Mouse (Mus musculus) hindbrain, embryonic 16.5 days (tissue): ENCODE data around the gene Ccdc141. TPM values are rescaled to one million over a fixed set of nuclear protein-coding genes. Genes with fewer than 3 reads are reported as not detected.

Source experiments
- ATAC-seq: fragments of 200-750 bp; cut with Nextera tagmentation; 2 replicates; pipeline ENCODE4 v1.8.0; 2017; ENCODE audit warnings: moderate TSS enrichment, moderate library complexity
- H3K27ac ChIP-seq: fragments of 300-500 bp; sonication (generic); 2 replicates; pipeline ENCODE4 v1.5.1; 2014; ENCODE audit warnings: low read depth, mild to moderate bottlenecking, control low read depth, low read length, moderate library complexity
- H3K27me3 ChIP-seq: fragments of 300-500 bp; sonication (generic); replicated peaks from 2 replicates; pipeline ENCODE4 v1.6.1; 2014; ENCODE audit warnings: low read length; ENCODE audit not compliant: control insufficient read depth, insufficient read depth
- H3K36me3 ChIP-seq: fragments of 300-500 bp; sonication (generic); 2 replicates; pipeline ENCODE4 v1.6.1; 2014; ENCODE audit warnings: mild to moderate bottlenecking, low read length, moderate library complexity, mixed read lengths; ENCODE audit not compliant: control insufficient read depth, insufficient read depth
- H3K4me1 ChIP-seq: fragments of 300-500 bp; sonication (generic); 2 replicates; pipeline ENCODE4 v1.6.1; 2014; ENCODE audit warnings: low read depth, low read length; ENCODE audit not compliant: control insufficient read depth, insufficient read depth
- H3K4me2 ChIP-seq: fragments of 300-500 bp; sonication (generic); 2 replicates; pipeline ENCODE4 v1.6.1; 2014; ENCODE audit warnings: mild to moderate bottlenecking, low read length, control low read depth, moderate library complexity
- H3K4me3 ChIP-seq: fragments of 300-500 bp; sonication (generic); 2 replicates; pipeline ENCODE4 v1.5.1; 2014; ENCODE audit warnings: mild to moderate bottlenecking, low read length, control low read depth, moderate library complexity
- H3K9ac ChIP-seq: fragments of 300-500 bp; sonication (generic); 2 replicates; pipeline ENCODE4 v1.6.1; 2014; ENCODE audit warnings: low read depth, mild to moderate bottlenecking, control low read depth, low read length, moderate library complexity
- H3K9me3 ChIP-seq: fragments of 300-500 bp; sonication (generic); 2 replicates; pipeline ENCODE4 v1.6.1; 2014; ENCODE audit warnings: mild to moderate bottlenecking, low read length, moderate library complexity; ENCODE audit not compliant: control insufficient read depth
- WGBS: fragments of 180-500 bp; shearing (Covaris S2); extraction: QIAGEN DNeasy Blood & Tissue Kit; methylation state at CpG from one replicate; pipeline ENCODE4 v1.1.7; 2014; 5-methylcytosine and 5-hydroxymethylcytosine counted together
- polyA plus RNA-seq: library from polyadenylated mRNA; unstranded; fragments of >200 nt; fragmentation: Nextera tagmentation; extraction: Ambion mirVana; gene quantifications from 2 replicates; pipeline ENCODE4 v1.2.1, GENCODE M21; 2015

The Ccdc141 gene
- polyA plus RNA-seq, 1 experiment from 2014 or later: 9.9 TPM

DNA sequence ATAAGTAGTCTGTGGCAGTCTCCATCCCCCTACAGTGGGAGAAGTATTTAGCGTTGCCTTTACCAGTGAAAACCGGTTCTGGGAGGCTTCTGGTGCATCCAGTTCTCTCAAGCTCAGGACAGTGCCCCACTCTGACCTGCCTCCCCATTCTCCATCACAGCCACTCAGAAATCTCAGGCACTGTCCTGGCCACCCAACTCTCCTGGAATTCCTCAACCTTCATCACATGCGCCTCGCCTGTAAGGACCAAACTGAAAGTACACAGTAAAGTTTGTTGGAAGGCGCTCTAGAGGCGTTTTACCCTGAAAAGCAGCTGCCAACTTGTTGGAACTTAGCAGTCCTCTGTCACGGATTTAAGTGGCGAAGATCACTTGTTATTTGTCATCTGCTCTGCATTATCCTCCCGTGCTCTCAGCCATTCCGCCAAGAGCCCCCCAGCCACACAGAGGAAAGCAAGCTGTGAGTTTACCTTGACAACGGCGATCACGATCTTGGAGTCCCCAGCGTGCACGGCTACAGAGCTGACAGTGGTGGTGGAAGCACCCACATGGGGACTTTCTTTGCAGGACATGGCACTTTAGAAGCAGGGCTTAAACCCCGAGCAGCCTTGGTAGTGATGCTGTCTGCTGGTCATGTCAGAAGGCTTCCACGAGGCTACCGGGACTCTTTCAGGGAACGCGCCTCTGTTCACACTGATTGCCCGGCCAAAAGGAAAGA is 362 bp downstream of the Ccdc141 start:
- H3K4me1 ChIP-seq: peaks cover 28% of the 10 kb centered on the region
- H3K4me3 ChIP-seq: peak overlapping the region; percentile 43
- WGBS: 5% methylated on average over 21 of the region's 21 CpGs
- no peaks in the 10 kb centered on the region for H3K27me3 ChIP-seq
- H3K9ac ChIP-seq: peak overlapping the region; percentile 52
- H3K36me3 ChIP-seq: no peaks in the 10 kb centered on the region
- H3K27ac ChIP-seq: peak overlapping the region; percentile 63
- ATAC-seq: peak; percentile 60
- peak overlapping the region; percentile 74 for H3K4me2 ChIP-seq
- H3K9me3 ChIP-seq: no peaks in the 10 kb centered on the region

DNA sequence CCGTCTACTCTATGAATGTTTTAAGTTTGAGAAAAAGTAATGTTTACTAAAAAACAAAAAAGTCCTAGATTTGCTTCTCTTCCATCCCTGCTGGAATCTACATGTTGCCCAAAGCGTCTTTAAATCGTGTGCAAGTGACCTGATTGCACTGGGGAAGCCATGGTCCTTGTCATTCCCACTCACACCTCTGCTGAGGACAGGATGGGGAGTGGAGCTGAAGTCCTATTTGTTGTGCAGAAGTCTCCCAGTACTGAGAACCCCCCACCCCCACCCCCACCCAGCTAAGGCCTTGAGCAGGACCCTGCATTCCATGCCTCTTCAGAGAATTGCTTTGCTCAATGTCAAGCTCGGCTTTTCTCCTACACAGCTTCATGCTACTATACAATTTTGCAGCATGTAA is 1.2 kb downstream of the Ccdc141 start:
- H3K4me2 ChIP-seq: peak overlapping the region; percentile 74; the same call in 1 of the 2 replicates
- H3K9ac ChIP-seq: no peak overlapping the region
- 76% methylated on average over 4 of the region's 4 CpGs for WGBS

DNA sequence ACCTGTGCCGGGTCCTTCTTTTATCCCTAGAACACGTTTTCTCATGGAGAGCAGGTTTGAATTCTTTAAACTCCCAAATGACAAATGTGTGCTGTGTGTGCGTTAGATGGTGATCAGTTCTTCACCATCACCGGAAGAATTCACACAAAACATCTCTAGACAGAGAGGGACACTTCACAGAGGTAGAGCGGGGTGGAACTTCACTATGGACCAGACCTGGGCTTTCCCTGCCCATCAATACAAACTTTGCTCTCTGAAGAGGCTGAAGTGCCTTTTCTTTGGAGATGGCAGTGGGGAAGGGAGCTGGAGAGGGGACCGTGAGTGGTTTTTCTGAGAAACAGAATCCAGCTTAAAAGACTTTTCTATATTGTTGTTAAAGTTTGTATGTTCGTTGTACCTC is 1.7 kb downstream of the Ccdc141 start:
- no peak overlapping the region for H3K27ac ChIP-seq
- H3K27me3 ChIP-seq: no peaks in the 10 kb centered on the region
- no peak overlapping the region for H3K4me3 ChIP-seq
- peaks cover 21% of the 10 kb centered on the region for H3K4me1 ChIP-seq
- no peaks in the 10 kb centered on the region for H3K36me3 ChIP-seq
- H3K4me2 ChIP-seq: no peak overlapping the region
- ATAC-seq: no peak
- WGBS: 92% methylated on average over 7 of the region's 7 CpGs
- H3K9me3 ChIP-seq: no peaks in the 10 kb centered on the region
- H3K9ac ChIP-seq: no peak overlapping the region

More for the DNA sequence above, 1.2 kb downstream of the Ccdc141 start:
- Histone ChIP-seq H3K4me1 (peaks cover 24% of the 10 kb centered on the region), H3K27ac (no peak overlapping the region), H3K36me3 (no peaks in the 10 kb centered on the region), H3K9me3 (no peaks in the 10 kb centered on the region), H3K27me3 (no peaks in the 10 kb centered on the region), H3K4me3 (no peak overlapping the region)
- no peak for ATAC-seq

DNA sequence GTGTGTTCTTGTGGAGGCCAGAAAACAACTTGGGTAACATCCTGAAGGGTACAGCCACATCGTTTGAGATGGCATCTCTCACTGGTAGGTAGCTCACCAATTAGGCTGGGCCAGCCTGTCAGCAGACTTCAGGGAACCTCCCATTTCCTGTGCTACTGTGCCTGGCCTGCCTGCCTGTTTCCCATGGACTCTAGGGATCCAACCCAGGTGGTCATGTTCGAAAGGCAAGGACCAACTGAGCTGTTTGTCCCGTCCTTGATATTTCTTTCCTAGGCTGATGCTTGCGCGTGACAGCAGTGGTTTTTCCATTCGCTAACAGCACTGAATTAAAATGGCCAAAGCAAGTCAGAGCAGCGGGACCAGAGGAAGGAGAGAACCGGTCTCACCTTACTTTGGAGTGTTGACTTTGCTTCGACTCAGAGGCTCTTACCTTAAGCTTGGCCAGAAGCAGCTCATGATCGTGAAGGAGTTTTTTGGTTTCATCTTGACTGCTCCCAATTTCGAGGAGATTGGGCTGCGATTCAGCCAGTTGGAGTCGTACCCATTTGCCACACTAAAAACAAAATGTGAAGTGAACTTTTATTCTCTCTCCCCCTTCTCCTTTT is 2.3 kb downstream of the Ccdc141 start:
- no peaks in the 10 kb centered on the region for H3K27me3 ChIP-seq
- 92% methylated on average over 13 of the region's 13 CpGs for WGBS
- no peak overlapping the region for H3K9ac ChIP-seq
- no peak overlapping the region for H3K27ac ChIP-seq
- no peaks in the 10 kb centered on the region for H3K9me3 ChIP-seq
- no peak for ATAC-seq
- H3K4me1 ChIP-seq: peaks cover 21% of the 10 kb centered on the region
- no peak overlapping the region for H3K4me2 ChIP-seq
- no peak overlapping the region for H3K4me3 ChIP-seq
- H3K36me3 ChIP-seq: no peaks in the 10 kb centered on the region

DNA sequence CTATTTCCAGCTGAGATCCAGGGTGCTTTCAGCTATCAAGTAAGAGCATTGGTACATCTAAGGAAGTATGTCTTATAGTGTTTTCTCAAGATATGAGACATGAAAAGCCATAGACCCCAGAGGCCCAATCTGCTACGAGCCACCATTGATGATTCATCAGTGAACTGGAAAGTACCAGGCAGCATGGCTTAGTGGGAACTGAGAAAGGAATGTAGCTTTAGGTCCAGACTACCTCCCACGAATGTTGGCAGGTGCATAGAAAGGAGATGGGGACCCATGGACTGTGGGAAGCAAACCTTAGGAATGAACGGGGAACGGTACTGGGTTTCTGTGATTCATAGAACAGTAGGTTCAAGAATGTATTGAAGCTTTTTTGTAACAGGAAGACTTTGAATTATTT is 4.1 kb downstream of the Ccdc141 start:
- no peak for ATAC-seq
- H3K9ac ChIP-seq: no peak overlapping the region
- no peak overlapping the region for H3K4me2 ChIP-seq
- H3K9me3 ChIP-seq: no peaks in the 10 kb centered on the region
- no peaks in the 10 kb centered on the region for H3K36me3 ChIP-seq
- WGBS: 87% methylated on average over 4 of the region's 4 CpGs
- H3K4me1 ChIP-seq: peaks cover 12% of the 10 kb centered on the region
- H3K4me3 ChIP-seq: no peak overlapping the region
- H3K27me3 ChIP-seq: no peaks in the 10 kb centered on the region
- no peak overlapping the region for H3K27ac ChIP-seq

DNA sequence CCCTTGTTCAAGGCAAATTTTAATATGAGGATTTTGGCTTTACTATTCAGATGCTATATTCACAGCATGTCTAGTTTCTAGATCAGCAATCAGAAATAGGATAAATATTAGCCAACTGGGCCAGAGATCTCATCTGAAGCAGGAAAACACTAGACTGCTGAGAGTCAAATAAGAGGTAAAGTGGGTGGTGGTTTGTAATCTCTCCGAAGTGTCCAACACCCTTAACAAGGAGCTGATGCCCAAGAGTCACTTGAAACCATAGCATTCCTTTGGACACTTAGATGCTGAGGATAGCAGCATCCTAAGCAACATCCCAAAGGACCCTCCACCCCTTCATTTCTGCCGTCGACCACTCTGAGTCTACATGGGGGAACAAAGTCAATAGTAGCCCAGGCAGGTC is 5.8 kb downstream of the Ccdc141 start:
- Histone ChIP-seq H3K27me3 (no peaks in the 10 kb centered on the region), H3K4me2 (no peak overlapping the region), H3K36me3 (no peaks in the 10 kb centered on the region), H3K27ac (no peak overlapping the region), H3K9me3 (no peaks in the 10 kb centered on the region), H3K4me3 (no peak overlapping the region), H3K9ac (no peak overlapping the region), H3K4me1 (no peaks in the 10 kb centered on the region)
- 86% methylated on average over 3 of the region's 3 CpGs for WGBS
- ATAC-seq: no peak

DNA sequence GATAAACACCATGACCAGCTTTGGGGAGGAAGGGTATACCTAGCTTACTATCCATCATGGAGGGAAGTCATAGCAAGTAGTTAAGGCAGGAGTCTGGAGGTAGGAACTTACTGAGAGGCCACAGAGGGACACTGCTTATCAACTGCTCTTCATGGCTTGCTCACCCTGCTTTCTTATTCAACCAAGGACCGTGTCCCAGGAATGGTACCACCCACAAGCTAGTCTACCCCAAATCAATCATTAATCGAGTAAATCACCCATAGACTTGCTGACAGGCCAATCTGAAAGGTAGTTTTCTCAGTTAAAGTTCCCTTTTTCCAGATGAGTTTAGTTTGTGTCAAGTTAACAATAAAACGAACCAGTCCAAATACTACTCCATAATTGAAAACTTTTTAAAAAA is 7.1 kb downstream of the Ccdc141 start:
- Histone ChIP-seq H3K9ac (no peak overlapping the region), H3K9me3 (no peaks in the 10 kb centered on the region), H3K4me2 (no peak overlapping the region), H3K27me3 (no peaks in the 10 kb centered on the region), H3K4me3 (no peak overlapping the region), H3K27ac (no peak overlapping the region), H3K4me1 (no peaks in the 10 kb centered on the region), H3K36me3 (no peaks in the 10 kb centered on the region)
- no peak for ATAC-seq
- 83% methylated on average over 3 of the region's 3 CpGs for WGBS

DNA sequence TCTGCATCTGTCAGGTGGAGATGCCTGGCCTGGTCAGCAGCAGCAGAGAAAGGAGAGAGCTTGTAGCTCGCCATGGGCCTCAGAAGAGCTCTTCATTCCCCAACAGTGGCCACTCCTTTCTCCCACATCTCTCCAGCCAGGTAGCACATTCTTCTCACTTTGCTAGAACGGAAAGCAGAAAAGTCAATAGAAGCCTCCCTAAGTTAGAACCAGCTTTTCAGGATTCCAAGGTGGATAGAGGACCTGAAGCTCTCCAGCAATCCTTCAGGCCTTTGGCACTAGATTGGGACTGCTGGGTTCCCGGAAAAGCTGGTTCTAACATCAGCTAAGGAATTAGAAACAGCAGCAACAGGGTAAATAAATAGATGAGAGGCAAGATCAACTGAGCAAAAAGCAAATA is 8.3 kb downstream of the Ccdc141 start:
- ATAC-seq: no peak
- H3K4me2 ChIP-seq: no peak overlapping the region
- H3K27ac ChIP-seq: no peak overlapping the region
- WGBS: 93% methylated on average over 3 of the region's 3 CpGs
- no peaks in the 10 kb centered on the region for H3K36me3 ChIP-seq
- no peaks in the 10 kb centered on the region for H3K4me1 ChIP-seq
- H3K4me3 ChIP-seq: no peak overlapping the region
- H3K9ac ChIP-seq: no peak overlapping the region
- no peaks in the 10 kb centered on the region for H3K27me3 ChIP-seq
- no peaks in the 10 kb centered on the region for H3K9me3 ChIP-seq

DNA sequence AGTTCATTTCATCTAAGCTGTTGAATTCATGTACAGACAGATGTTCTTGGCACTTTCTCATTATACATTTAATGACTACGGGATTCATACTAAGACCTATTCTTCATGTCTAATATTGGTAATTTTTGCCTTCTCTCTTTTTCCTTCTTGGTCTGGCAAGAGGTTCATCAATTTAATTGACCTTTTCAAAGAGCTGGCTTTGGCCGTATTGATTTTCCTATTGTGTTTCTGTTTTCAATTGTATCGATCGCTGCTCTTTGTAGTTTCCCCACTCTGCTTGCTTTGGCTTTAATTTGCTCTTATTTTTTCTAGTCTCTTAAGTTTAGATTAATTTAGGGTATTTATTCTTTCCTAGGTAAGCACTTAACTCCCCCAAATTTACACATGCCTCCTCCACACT is 12.9 kb downstream of the Ccdc141 start:
- H3K36me3 ChIP-seq: no peaks in the 10 kb centered on the region
- no peak overlapping the region for H3K9ac ChIP-seq
- 89% methylated on average over 4 of the region's 4 CpGs for WGBS
- no peak overlapping the region for H3K27ac ChIP-seq
- H3K4me1 ChIP-seq: no peaks in the 10 kb centered on the region
- H3K9me3 ChIP-seq: peaks cover 3% of the 10 kb centered on the region; the same call in 1 of the 2 replicates
- no peak overlapping the region for H3K4me2 ChIP-seq
- H3K4me3 ChIP-seq: no peak overlapping the region
- no peak for ATAC-seq
- H3K27me3 ChIP-seq: no peaks in the 10 kb centered on the region
